Mouse (Mus musculus) E14TG2a.4 (cell line): ENCODE results near the gene Gm37240.

Experiments used
- H3K27me3 ChIP-seq: 2 replicates; pipeline ENCODE4 v1.6.1; 2014; ENCODE audit warnings: low read length, control low read depth; ENCODE audit not compliant: insufficient read depth
- H3K36me3 ChIP-seq: 2 replicates; pipeline ENCODE4 v1.6.1; 2014; ENCODE audit warnings: low read length, control low read depth; ENCODE audit not compliant: insufficient read depth
- H3K4me1 ChIP-seq: replicated peaks from 2 replicates; pipeline ENCODE4 v1.6.1; 2014; ENCODE audit warnings: low read depth, low read length, control low read depth
- H3K4me3 ChIP-seq: replicated peaks from 2 replicates; pipeline ENCODE4 v1.5.1; 2014; ENCODE audit warnings: mild to moderate bottlenecking, low read length
- H3K9me3 ChIP-seq: 2 replicates; pipeline ENCODE4 v1.6.1; 2014; ENCODE audit warnings: low read length, control low read depth
- CTCF ChIP-seq: conservative IDR thresholded peaks from 2 replicates; pipeline ENCODE4 v1.5.1; 2014; ENCODE audit warnings: low read length
- NANOG ChIP-seq: IDR thresholded peaks from 2 replicates; pipeline ENCODE4 v1.6.1; 2014; ENCODE audit warnings: borderline replicate concordance, low read length, mixed read lengths
- POU5F1 ChIP-seq: IDR thresholded peaks from 2 replicates; pipeline ENCODE4 v1.6.1; 2014; ENCODE audit warnings: low read length, borderline replicate concordance

The Gm37240 gene

DNA sequence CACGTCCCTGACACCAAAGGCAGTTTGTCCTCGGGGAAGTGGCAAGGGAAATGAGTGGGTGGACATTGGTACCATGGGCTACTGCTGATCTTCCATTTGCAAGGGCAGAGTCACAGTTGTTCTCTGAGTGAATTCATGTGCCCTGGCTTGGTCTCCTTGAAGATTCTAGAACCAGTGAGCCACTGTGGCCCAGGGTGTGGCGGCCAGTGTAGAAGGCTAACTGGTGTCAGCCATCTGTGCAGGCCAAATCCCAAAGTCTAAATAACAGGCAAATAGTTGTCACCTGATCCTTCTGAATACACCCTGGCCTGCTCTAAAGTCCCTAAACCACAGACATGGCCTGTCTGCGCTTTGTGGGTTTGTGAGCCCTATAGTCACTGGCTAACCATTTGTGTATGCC is 898.4 kb downstream of the Gm37240 start:
- H3K4me1 ChIP-seq: no peaks in the 10 kb centered on the region
- no peak for TF ChIP-seq POU5F1
- no peak for TF ChIP-seq NANOG
- no peak for TF ChIP-seq CTCF
- H3K9me3 ChIP-seq: no peaks in the 10 kb centered on the region
- no peaks in the 10 kb centered on the region for H3K27me3 ChIP-seq
- H3K4me3 ChIP-seq: no peak overlapping the region
- no peaks in the 10 kb centered on the region for H3K36me3 ChIP-seq

DNA sequence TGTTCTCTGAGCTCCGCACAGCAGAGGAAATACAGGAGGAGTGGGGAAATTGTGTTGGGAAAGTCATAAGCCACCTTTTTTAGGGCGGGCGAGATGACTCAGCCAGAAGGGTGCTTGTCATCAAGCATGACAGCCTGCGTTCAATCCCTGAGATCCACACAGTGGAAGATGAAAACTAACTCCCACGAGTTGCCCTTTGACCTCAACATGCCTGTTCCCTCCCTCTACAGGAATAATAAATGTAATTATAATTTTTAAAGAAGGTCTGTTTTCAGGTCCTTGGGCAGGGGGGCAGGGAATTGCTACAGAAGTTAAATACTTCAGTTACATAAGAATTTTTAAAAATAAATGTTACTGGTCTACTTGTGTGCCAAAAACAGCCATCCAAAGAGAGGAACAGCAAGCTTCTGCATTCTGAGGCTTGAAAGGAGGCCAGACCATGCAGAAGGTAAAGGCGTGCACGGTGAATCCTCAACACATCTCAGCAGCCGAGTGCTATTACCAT is 902.1 kb downstream of the Gm37240 start:
- no peak for TF ChIP-seq POU5F1
- no peak for TF ChIP-seq CTCF
- TF ChIP-seq NANOG: no peak
- no peaks in the 10 kb centered on the region for H3K9me3 ChIP-seq
- H3K36me3 ChIP-seq: 0 out of 2 replicates have a peak, but pooled peaks cover 1% of the 10 kb centered on the region
- no peak overlapping the region for H3K4me3 ChIP-seq
- no peaks in the 10 kb centered on the region for H3K27me3 ChIP-seq
- no peaks in the 10 kb centered on the region for H3K4me1 ChIP-seq

DNA sequence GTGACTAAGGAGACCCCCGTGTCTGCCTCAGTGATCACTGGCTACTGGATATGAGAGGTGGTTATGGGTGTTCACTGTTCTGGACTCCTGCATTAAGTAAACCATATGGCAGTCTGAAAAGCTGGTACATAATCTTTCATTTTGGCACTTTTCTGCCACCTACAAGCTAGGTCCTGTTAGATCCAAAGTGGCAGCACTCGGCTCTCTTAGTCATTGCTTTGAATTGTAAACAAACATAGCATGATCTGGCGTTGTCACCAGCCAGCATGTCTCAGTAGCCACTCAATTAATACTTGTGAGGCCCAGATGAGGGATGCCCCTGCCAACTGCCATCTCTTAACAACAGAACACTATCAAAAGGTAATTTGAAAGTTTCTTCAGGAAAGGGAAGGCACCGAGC is 904.6 kb downstream of the Gm37240 start:
- no peak for TF ChIP-seq NANOG
- no peak for TF ChIP-seq CTCF
- TF ChIP-seq POU5F1: no peak
- H3K4me1 ChIP-seq: no peaks in the 10 kb centered on the region

DNA sequence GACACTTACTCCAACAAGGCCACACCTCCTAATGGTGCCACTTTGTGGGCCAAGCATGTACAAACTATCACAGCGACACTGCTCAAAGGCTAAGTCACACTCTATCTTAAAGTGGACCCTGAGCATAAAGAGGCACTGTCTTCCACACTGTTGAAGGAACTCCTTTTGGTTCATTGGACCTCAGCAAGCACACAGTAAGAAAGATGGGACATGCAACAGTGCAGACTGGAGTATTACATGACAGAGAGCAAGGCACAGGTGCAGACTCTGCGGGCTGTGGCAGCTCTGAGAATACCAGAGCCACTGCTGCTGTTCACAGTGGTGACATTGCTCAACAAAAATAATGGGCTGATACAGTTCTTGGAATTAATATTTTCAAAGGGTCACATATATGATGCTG is 907.2 kb downstream of the Gm37240 start:
- Histone ChIP-seq H3K36me3 (peaks cover 38% of the 10 kb centered on the region), H3K4me1 (no peaks in the 10 kb centered on the region), H3K27me3 (no peaks in the 10 kb centered on the region), H3K9me3 (no peaks in the 10 kb centered on the region), H3K4me3 (no peak overlapping the region)
- no peak for TF ChIP-seq CTCF
- TF ChIP-seq POU5F1: no peak
- TF ChIP-seq NANOG: no peak

More for the DNA sequence above, 904.6 kb downstream of the Gm37240 start:
- Histone ChIP-seq H3K27me3 (no peaks in the 10 kb centered on the region), H3K4me3 (no peak overlapping the region), H3K36me3 (peaks cover 15% of the 10 kb centered on the region), H3K9me3 (no peaks in the 10 kb centered on the region)

DNA sequence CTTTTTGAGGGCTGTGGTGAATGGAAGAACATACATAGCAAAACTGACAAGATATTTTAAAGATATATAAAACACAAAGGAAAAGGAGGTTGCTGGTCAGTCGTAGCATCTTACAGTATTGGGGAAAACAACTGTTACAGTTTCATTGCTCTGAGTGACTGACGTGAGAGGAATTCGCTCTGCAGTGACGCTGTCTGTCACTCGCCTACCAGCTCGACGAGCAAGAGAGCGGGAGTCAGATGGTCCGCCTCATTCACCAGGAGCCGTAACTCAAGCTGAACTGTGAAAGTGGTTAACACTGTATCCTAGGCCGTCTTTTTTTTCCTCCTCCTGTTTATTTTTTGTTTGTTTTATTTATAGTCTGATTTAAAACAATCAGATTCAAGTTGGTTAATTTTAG is 908.6 kb downstream of the Gm37240 start:
- TF ChIP-seq CTCF: no peak
- TF ChIP-seq NANOG: no peak
- no peak for TF ChIP-seq POU5F1
- Histone ChIP-seq H3K27me3 (no peaks in the 10 kb centered on the region), H3K36me3 (peaks cover 45% of the 10 kb centered on the region), H3K9me3 (no peaks in the 10 kb centered on the region), H3K4me3 (no peak overlapping the region), H3K4me1 (peaks cover 7% of the 10 kb centered on the region)

DNA sequence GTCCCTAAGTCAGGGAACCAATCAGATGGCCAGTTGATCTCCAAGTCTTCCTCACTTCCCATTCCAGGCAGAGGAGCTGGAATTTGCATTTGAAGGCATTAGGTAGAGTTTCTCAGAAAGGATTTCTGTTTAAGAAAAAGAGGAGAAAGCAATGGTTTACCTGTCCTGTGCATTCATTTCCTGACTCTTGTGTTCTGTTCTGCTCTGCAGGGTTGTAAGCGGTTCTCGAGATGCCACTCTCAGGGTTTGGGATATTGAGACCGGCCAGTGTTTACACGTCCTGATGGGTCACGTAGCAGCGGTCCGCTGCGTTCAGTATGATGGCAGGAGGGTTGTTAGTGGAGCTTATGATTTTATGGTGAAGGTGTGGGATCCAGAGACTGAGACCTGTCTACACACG is 913.1 kb downstream of the Gm37240 start:
- Histone ChIP-seq H3K4me3 (no peak overlapping the region), H3K36me3 (peaks cover 68% of the 10 kb centered on the region), H3K27me3 (no peaks in the 10 kb centered on the region), H3K4me1 (peaks cover 39% of the 10 kb centered on the region), H3K9me3 (no peaks in the 10 kb centered on the region)
- no peak for TF ChIP-seq POU5F1
- TF ChIP-seq CTCF: no peak
- TF ChIP-seq NANOG: no peak

DNA sequence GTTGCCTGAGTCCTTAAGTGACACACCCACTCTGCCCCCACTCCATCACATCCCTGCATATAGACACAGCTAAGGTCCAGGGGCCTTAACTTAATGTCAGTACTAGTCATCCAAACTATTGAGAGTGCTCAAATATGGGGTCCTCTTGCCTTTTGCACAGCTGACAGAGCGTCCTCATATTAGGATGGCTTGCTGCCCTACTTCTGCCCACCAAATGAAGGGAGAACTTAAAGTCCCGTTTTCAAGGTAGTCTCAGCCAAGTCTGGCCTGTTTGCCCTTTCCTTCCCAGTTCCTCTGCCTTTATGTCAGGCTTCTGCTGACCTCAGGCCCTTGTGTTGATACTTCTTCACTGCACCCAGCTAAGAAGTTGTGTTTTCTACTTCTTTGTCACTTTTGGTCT is 914.4 kb downstream of the Gm37240 start:
- H3K4me1 ChIP-seq: peaks cover 39% of the 10 kb centered on the region
- no peak for TF ChIP-seq POU5F1
- TF ChIP-seq CTCF: no peak
- TF ChIP-seq NANOG: no peak
- no peaks in the 10 kb centered on the region for H3K9me3 ChIP-seq
- peaks cover 75% of the 10 kb centered on the region for H3K36me3 ChIP-seq
- H3K4me3 ChIP-seq: no peak overlapping the region
- no peaks in the 10 kb centered on the region for H3K27me3 ChIP-seq

DNA sequence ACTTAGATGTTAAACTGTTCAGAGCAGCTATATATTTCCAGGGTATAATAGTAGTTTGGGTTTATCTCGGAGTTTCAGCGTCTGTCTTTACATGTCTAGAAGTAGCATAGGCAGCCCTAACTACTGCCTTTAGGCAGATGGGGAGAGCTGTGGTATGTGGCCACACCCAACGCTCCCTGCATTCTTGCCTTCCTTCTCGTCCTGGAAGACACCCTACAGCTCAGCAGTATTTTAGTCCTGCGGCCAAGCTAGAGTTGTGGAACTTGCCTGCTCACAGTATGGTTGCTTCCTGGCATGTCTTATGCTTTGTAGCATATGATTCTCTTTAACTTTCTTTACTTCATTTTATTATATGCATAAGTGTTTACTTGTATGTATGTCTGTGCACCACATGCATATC is 915.8 kb downstream of the Gm37240 start:
- peaks cover 39% of the 10 kb centered on the region for H3K4me1 ChIP-seq
- no peaks in the 10 kb centered on the region for H3K9me3 ChIP-seq
- no peaks in the 10 kb centered on the region for H3K27me3 ChIP-seq
- TF ChIP-seq POU5F1: no peak
- peaks cover 71% of the 10 kb centered on the region for H3K36me3 ChIP-seq
- no peak overlapping the region for H3K4me3 ChIP-seq

DNA sequence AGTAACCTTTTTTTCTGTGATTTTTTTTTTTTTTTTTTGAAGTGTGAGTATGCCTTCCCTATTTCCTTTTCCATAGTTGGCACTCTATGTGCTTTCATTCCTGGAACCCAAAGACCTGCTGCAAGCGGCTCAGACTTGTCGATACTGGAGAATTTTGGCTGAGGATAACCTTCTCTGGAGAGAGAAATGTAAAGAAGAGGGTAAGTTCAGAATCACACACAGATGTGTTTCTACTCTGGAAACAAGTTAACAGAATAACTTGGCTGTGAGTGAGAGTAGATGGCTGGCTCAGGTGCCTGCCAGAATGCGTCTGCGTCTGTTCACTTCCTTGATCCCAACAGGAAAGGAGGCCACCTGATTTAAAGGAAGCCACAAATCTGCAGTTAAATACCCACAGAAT is 920.0 kb downstream of the Gm37240 start:
- Histone ChIP-seq H3K9me3 (no peaks in the 10 kb centered on the region), H3K27me3 (no peaks in the 10 kb centered on the region), H3K36me3 (peaks cover 45% of the 10 kb centered on the region), H3K4me1 (peaks cover 34% of the 10 kb centered on the region), H3K4me3 (no peak overlapping the region)
- TF ChIP-seq NANOG: no peak
- TF ChIP-seq POU5F1: no peak
- no peak for TF ChIP-seq CTCF

DNA sequence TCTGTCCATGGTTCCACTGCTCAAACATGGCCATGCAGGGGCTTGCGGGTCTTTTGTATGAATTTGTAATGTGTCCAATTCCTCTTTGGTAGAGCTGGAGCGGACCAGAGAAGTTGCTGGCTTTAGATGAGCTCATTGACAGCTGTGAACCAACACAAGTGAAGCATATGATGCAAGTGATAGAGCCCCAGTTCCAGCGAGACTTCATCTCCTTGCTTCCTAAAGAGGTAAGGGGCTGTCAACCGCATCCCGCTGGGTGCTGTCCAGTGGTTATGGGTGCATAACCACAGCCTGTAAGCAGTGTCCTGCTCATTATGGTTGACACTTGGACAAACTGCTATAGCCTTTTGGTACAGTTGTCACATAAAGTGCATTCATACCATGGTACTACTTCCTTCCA is 922.2 kb downstream of the Gm37240 start:
- Histone ChIP-seq H3K36me3 (peaks cover 47% of the 10 kb centered on the region), H3K27me3 (no peaks in the 10 kb centered on the region), H3K4me3 (no peak overlapping the region), H3K4me1 (peaks cover 13% of the 10 kb centered on the region), H3K9me3 (no peaks in the 10 kb centered on the region)
- TF ChIP-seq CTCF (no peak), NANOG (no peak), POU5F1 (no peak)
